Mouse (Mus musculus) liver, postnatal 0 days (tissue): Measurements from ENCODE around the gene Nepro.

Experiments
- CTCF ChIP-seq: sonication (generic); IDR thresholded peaks from 2 replicates; pipeline ENCODE4 v1.5.1; 2016; ENCODE audit warnings: antibody characterized with exemption, low read depth
- EP300 ChIP-seq: IDR thresholded peaks from 2 replicates; pipeline ENCODE4 v1.6.1; 2016; ENCODE audit warnings: antibody characterized with exemption, low read depth, mild to moderate bottlenecking

- TF ChIP-seq CTCF (no peak), EP300 (no peak)
Measured at GRCm38 (mm10) chr16:44766320-44766892, 42.3 kb downstream of the Nepro start.
